Mouse (Mus musculus) megakaryocyte, adult 5-6 weeks (primary cell): ENCODE measurements around the gene H6pd. TPM values are rescaled to one million over a fixed set of nuclear protein-coding genes. Genes with fewer than 3 reads are reported as not detected.

Experiments used
- ATAC-seq: 2 replicates; pipeline ENCODE4 v1.8.0; 2016; ENCODE audit warnings: mild to moderate bottlenecking, inconsistent platforms; ENCODE audit not compliant: poor library complexity, severe bottlenecking
- total RNA-seq, 2 experiments: library from RNA; stranded (forward) in 1 of 2; stranded (reverse) in 1 of 2; fragments of 153-499, 151-499 nt in 1 of 2; fragments of 221-1000, 200-1000 nt in 1 of 2; gene quantifications; 2 replicates each; pipeline versions ENCODE4 v1.2.3 to v1.2.4; 2015 to 2017

Gene H6pd
- total RNA-seq, 2 experiments from 2014 or later: 16.1 to 26.1 TPM

DNA sequence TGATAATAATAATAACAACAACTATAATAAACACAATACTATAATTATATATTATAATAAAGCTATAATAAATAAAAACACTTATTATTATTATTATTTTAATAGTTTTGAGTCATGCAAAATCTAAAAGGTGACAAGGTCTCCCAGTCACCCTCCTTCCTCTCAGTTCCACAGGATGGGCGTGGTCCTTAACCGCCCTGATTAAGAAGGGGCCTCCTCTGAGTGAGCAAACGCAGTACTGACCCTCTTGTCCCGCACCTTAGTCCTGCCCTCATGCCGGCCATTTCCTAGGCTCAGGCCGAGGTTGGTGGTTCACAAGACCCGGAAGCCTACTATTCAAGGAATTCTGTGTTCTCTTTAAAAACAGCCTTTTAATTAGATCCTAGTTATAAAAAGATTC, 14.7 kb upstream of the H6pd start:
- ATAC-seq: no peak

DNA sequence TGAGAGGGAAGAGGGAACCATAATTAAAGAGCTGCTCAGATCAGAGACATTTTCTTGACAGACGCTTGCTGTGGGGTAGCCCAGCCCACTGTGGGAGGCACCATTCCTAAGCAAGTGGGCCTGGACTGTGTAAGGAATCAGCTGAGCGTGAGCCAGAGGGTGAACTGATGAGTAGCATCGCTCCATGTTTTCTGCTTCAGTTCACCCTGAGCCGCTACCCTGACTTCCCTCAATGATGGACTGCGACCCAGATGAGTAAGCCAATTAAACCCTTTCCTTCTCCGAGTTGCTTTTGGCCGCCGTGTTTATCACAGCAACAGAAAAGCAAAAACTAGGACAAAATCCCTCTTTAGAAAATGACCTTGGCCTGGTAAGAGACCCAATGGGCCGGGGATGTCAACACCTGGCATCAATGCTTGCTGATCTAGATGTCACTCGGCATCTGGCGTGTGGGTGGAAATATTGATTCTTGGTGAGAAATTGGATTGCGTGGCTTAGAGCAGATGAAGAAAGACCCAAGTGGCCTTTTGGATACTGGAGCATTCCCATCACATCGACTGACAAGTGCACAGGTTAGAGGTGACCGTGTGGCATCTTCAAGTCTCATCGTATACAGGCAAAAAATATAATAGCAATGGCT, 11.0 kb upstream of the H6pd start:
- no peak for ATAC-seq

DNA sequence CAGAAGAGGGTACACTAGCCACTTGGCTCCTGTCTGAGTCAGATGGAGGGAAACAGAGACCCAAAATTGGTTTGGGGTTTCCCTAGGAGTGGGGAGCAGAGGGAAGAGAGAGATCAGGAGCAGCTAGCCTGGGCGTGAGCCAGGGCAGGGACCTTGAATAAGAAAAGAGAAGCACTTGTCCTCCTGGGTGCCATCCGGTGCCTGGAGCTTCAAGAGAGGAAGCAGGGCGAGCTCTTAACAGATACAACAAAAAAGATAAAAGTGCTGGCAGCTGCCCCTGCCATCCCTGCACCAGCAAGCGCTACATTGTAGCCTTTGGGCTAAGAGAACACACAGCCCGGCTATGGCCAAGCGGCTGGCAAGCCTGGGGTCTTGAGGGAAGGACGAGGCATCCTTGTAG, 6.6 kb upstream of the H6pd start:
- ATAC-seq: peak; percentile 42

DNA sequence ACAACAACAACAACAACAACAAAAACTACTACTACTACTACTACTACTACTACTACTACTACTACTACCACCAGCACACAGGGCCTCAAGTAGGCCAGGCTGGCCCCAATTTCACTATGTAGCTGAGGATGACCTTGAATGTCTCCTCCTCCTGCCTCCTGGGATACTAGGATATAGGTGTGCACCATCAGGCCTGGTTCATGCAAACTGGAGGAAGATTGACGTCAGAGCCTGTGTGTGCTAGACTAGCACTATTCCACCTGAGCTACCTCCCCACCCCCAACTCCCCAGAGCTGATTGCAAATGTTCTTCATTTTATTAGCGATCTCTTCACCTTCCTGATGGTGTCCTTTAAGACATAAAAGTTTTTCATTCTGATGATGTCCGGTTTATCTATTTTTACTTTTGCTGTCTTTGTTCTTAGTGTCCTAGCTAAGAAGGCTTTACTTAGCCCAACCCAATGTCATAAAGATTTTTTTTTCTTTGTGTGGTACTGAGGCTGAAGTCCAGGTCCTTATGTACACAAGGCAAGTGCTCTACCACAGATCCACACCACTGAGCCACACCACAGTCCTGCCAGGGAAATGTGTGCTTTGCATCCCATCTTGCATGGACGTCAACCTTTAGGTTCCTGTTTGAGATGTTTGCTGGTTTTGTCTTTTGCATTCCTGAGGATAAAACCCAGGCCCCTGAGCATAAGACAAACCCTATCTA, 5.7 kb upstream of the H6pd start:
- no peak for ATAC-seq

DNA sequence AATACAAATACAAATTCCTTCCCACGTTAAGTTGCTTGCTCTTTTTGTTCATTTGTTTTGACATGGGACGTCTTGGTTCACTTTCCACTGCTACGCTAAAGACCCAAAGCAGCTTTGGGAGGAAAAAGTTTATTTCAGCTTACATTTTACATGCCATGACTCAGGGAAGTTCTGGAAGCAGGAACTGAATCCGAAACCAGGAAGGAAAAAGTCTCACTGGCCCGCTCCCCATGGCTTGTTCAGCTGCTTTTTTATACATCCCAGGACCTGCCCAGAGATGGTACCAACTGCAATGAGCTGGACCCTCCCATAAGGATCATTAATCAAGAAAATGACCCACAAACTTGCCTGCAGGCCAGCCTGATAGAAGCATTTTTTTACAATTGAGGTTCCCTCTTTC, 5.0 kb upstream of the H6pd start:
- ATAC-seq: peak; percentile 31

DNA sequence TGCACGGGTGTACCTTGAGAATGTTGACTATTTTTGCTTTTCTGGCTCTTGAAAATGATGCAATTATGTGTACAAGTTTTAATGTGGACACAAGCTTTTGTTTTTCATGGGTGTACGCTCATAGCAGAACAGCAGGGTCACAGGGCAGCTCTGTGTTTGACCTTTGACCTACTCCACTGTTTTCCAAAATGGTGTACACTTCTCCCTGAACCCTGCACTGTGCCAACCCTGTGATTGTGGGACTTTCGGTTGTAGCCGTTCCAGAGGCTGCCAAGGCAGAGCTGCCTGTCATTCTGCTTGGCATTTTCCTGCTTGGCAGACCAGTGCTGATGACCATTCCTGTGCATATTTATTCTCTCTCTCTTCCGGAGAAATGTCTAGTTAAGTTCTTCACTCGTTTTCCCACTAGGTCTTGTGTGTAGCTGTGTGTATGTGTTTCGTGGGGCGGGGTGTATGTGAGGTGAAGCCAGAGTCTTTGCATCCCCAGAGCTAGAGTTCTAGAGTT, 4.4 kb upstream of the H6pd start:
- no peak for ATAC-seq

DNA sequence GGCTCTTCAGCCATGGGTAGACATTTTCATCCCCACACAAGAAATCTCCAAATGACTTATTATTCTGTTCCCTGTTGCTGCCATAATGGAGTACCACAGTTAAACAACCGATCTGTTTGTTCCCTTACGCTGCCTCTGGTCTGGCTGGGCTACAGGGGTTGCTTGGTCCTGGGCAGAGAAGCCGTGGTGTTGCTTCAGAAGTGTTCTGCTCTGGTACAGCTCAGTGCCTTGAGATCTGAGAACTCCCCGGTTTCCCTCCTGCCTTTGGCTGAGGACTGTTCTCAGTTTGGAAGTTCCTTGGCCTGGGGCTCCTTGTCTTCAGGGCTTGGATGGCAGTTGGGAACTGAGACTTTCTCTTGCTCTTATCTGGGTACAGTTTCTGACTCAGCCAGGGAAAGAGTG, 3.5 kb upstream of the H6pd start:
- no peak for ATAC-seq

DNA sequence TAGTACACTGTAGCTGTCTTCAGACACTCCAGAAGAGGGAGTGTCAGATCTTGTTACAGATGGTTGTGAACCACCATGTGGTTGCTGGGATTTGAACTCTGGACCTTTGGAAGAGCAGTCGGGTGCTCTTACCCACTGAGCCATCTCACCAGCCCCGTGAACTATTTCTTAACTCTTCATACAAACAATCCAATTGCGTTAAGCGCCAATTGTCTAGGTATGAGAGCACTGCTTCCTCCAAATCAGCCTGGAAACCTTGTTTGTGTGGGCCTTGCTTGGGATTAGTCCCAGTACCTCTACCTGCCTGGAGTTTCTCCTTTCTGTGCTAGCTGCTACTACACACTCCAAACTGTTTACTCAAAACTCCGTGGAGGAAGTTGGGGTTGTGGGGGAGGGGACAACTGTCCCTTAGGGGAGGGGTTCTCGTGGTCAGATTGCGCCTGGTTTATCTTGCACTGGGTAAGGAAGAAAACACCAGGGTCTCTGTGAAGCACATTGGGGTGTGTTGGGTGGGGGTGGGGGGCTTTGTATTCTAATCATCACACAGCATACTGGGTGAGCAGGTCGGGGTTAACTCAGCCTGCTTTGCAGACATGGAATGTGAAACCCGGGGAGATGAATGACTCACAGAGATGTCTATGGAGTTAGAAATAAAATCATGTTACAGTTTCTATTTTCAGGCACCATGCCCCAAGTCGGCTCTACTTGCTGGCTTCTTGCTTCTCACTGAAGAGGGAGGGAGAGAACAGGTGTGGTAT, 2.9 kb upstream of the H6pd start:
- ATAC-seq: peak; percentile 20; the same call in 1 of the 2 replicates

DNA sequence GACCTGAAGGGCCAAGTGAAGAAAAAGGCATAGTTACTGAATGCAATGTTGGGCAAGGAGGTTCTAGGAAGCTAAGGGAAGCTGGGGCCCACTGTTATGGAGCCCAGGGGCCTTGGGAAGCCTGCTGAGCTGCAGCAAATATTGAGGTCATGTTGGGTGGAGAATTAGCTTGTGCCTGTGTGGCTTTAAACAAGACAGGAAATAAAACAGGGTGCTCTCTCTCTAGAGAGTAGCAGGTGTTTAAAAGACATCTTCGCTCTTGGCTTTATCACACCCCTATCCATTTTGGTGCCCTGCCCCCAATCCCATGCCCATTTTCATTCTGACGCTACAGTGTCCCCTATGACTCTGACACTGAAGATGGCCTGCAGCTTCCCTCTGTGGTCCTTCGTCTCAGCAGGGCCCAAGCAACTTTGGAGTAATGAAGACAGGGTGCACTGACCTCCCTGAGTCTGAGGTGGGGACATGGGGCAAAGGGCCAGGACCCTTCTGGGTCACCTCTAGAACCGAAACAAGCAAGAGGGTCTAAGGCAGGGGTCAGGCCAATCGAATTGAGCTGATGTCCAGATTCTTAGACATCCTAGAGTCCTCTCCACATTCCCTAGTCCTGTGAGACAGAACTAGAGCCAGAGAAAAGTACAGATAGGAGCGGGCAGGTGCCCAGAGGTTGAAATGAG, 1.4 kb upstream of the H6pd start:
- no peak for ATAC-seq

DNA sequence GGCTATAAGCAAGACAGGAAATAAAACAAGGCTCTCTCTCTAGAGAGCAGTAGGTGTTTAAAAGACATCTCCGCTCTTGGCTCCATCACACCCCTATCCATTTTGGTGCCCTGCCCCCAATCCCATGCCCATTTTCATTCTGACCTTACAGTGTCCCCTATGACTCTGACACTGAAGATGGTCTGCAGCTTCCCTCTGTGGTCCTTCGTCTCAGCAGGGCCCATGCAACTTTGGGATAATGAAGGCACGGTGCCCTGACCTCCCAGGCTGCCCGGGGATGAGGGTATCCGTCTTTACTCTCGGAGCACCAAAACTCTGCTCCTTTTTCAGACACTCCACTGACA, 736 bp upstream of the H6pd start:
- ATAC-seq: no peak

DNA sequence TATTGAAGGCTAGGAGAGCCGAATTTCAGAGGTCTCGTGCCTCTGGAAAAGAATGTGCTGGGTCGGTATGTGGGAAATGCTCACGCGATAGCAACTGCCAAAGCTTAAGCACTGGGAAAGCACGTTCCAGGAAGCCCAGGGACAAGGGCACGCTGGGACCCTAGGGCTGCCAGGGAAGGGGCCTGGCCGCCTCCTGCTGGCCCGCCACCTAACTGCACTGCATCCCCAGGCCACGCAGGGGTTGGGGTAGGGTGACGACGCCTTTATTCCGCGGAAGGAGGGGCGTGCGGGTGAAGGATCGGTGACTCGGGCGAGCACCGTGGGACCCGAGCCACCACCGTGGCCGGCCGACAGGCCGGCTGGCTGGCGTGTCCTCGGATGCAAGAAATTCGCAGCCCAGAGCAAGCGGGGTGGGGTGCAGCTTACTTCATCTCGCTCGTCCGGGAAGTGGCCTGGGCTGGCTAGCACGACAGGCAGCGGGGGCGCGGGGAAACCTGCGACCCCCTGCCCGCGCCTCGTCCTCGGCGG, 434 bp downstream of the H6pd start:
- peak; percentile 80 for ATAC-seq

DNA sequence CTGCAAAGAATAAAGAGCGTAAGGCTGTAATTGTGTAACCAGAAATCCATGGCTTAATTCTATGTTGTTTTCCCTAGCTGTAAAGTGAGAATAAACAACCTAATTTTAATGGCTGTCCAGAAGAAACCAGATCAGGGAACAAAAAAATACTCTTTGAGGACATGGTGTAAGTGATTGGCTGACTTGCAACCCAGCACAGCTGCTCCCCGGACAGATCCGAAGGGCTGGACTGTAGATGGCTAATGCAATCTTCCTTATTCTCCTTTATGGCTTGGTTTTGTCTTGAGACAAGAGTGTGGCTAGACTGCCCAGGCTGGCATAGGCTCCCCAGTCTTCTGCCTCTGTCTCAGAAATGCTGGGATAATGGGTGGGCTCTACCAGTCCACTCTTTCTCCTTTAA, 1.4 kb downstream of the H6pd start:
- ATAC-seq: no peak

DNA sequence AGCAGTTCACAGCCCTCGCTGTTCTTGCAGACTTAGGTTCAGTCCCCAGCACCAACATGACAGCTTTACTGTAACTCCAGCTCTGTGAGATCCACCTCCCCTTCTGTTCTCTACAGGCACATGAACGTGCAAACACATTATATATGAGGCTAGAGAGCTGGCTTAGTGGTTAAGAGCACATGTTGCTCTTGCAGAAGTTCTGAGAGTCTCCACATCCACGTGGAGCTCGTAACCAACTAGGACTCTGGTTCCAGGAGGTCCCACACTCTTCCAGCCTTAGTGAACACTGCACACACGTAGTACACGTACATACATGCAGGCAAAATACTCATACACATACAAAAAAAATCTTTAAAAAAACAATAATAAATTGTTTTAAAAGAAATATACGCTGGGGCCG, 1.8 kb downstream of the H6pd start:
- ATAC-seq: no peak

DNA sequence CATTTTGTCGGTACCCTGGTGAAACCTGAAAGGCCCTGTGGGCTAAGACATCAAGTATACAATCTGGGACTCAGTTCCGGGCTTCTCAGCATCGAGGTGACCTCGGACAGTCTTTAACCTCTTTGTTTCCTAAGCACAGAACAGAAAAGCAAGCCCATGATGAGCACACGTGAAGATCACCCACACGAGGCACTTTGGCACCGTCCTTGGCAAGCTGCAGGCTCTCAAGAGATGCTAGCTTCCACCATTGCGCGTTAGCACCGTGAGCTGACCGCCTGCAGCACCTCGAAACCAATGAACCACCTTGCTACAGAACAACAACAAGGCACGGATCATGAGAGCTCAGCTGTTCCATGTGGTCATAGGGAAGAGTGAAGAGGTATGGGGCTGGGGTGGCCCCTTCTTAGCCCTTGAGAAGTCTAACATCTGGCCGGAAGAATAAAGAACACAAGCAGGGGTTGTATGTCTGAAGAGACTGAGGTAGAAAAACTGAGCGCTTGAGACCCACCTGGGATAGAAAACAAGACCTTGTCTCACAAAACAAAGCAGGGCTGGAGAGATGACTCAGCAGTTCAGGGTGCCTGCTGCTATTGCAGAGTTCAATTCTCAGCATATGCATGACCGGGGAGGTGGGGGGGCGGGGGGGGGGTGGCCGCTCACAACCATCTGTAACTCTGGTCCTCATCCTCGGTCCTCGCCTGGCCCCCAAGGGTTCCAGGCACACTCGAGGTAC, 2.5 kb downstream of the H6pd start:
- no peak for ATAC-seq

DNA sequence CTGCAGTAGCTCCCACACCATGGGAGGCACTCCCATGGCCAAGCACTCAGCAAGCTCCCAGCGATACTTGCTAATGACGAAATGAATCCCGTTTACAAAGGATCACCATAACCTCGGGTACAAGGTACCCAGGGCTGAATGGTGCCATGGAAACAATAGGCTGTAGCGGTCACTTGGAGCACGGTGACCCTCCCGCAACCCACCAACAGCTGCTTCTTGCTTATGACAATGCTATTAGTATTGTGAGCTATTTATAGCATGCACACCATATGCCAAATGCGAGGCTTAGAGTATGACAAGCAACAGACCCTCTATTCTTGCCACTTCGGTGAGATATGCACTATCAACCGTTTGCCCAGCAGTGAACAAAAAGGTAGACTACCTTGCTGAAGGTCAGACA, 3.6 kb downstream of the H6pd start:
- no peak for ATAC-seq

DNA sequence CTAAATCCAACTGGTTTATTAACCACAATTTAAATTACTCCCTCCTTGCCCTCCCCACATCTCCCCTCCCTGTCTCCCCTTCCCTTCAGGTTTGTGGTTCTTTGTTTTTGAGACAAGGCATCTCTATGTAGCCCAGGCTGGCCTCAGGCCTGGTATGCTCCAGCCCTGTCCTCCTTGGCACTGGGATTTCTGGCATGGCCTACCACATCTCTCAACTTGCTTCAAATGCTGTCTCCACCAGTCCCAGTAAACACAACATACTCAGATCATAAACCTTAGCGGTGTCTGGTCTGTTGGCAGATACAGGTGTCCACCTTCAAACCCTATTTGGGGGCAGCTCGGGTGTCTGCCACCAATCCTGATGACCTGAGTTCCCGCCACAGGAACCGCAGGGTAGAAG, 5.2 kb downstream of the H6pd start:
- ATAC-seq: no peak

DNA sequence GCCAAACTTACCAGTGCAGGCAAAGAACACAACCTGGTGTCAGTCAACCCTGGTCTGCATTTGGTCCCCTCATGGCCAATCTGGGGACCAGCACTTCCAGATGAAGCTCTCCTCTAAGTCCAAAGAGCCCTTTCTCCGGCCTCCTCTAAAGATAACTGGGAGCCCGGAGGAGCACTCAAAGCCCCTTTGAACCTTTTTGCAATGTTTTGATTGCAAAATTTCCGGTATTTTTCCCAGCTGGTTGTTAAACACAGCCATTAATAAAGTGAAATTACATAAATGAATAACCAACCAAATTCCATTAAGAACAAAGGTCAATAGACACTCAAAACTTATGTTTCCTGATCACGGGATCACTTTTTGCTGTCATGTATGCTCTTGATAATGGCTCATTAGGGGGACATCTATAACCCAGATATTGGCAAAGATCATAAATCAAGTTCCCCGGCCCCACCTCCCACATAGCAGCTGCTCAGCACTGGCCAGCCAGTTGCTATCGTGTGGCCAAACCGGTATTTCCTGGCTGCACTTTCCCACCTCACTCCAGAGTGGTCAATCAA, 5.7 kb downstream of the H6pd start:
- no peak for ATAC-seq

DNA sequence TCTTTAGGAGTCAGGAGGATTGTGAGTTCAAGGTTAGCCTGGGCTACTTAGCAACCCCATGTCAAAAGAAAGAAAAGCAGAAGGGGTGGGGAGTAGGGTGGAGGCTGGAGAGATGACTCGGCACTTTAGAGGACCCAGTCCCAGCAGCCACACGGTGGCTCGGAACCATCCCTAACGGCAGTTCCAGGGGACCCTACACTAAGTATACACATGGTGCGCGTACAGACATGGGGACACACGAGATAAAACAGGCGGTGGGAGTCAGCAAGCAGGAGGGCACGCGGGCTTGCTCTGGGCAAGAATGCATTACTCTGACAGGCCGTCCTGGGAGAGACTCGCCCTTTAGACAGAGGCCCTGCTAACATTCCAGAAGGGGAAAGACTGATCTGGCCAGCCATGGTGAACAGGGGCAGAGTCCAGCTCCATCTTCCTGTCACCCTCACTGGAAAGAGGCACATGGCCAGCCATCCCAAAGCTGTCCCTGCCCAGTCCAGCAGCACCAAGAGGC, 6.7 kb downstream of the H6pd start:
- ATAC-seq: peak; percentile 87

DNA sequence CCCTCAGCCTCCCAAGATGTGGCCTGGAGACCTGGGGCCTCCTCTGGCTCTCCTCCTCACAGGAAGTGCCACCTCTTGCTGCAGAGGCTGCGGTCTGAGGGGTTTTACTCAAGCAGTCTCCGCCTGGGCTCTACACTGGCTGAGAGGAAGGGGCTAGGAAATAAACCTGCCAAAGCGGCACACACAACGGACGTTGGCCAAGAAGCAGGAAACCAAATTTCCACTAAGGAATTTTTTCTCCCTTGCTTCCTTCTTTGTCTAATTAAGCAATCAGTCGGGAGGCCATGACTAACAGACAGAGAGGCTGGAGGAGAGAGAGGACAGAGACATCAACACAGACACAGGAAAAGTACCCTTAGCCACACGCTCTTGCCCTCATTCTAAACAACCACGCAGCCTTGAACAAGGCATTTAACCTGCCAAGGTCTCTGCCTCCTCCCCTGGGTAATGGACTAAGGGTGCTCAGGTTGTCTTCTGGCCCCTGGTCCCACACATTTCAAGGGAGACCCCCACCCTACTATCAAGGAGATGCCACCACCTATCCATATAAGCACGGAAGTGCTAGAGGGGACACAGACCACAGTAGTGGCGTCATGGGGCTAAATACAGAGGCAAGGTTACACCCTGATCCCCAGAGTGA, 7.5 kb downstream of the H6pd start:
- peak; percentile 72 for ATAC-seq
